Mouse (Mus musculus): ENCODE measurements around the gene Bsnd. TPM values are rescaled to one million over a fixed set of nuclear protein-coding genes. Genes with fewer than 3 reads are reported as not detected.

Bsnd gene
- not detected for total RNA-seq (2021)
- long read RNA-seq, experiment 1, result 0 reads
- long read RNA-seq, experiment 2, result 0 reads

GRCm38 (mm10) chr4:106492116-106492515, at the start of gene Bsnd:
TSS of gene Bsnd (minus strand) at chr4:106492283.
- DNase-seq, result no peak
- intact Hi-C loops (cut with DNase I), result no loop called here

GRCm38 (mm10) chr4:106541491-106541890, 49.4 kb upstream of the Bsnd start:
- intact Hi-C loops (cut with DNase I), result no loop called here
- no peak for DNase-seq

- intact Hi-C loops (cut with DNase I), result no loop called here
- DNase-seq, result no peak
These were observed 47.7 kb upstream of the Bsnd start for GRCm38 (mm10) chr4:106539756-106540155.

- intact Hi-C loops (cut with DNase I), result no loop called here
- no peak for DNase-seq
These were observed 42.2 kb upstream of the Bsnd start for GRCm38 (mm10) chr4:106534256-106534655.

GRCm38 (mm10) chr4:106533421-106534080, 41.5 kb upstream of the Bsnd start:
- DNase-seq, result no peak
- intact Hi-C loops (cut with DNase I), result no loop called here

GRCm38 (mm10) chr4:106530113-106530482, 38.0 kb upstream of the Bsnd start:
- intact Hi-C loops (cut with DNase I), result no loop called here
- no peak for DNase-seq

GRCm38 (mm10) chr4:106529375-106530112, 37.5 kb upstream of the Bsnd start:
- intact Hi-C loops (cut with DNase I), result loop anchor here (1.0 kb wide), 1 partner anchor 55 kb away; no protein-coding TSS in a partner anchor
- DNase-seq, result peak; percentile 92 to 93

- no peak for DNase-seq
- intact Hi-C loops (cut with DNase I), result no loop called here
These were observed 35.9 kb upstream of the Bsnd start for GRCm38 (mm10) chr4:106527856-106528547.

GRCm38 (mm10) chr4:106525001-106525400, 32.9 kb upstream of the Bsnd start:
- no peak for DNase-seq
- intact Hi-C loops (cut with DNase I), result no loop called here

GRCm38 (mm10) chr4:106524131-106524530, 32.0 kb upstream of the Bsnd start:
- intact Hi-C loops (cut with DNase I), result no loop called here
- no peak for DNase-seq

- intact Hi-C loops (cut with DNase I), result no loop called here
- DNase-seq, result no peak
These were observed 30.5 kb upstream of the Bsnd start for GRCm38 (mm10) chr4:106522547-106522946.

GRCm38 (mm10) chr4:106514606-106515005, 22.5 kb upstream of the Bsnd start:
- intact Hi-C loops (cut with DNase I), result no loop called here
- no peak for DNase-seq

GRCm38 (mm10) chr4:106509888-106510287, 17.8 kb upstream of the Bsnd start:
- intact Hi-C loops (cut with DNase I), result no loop called here
- DNase-seq, result no peak

- intact Hi-C loops (cut with DNase I), result no loop called here
- DNase-seq, result peak; percentile 9 to 20
These were observed 13.5 kb upstream of the Bsnd start for GRCm38 (mm10) chr4:106505453-106506058.

- no peak for DNase-seq
- intact Hi-C loops (cut with DNase I), result no loop called here
These were observed 11.5 kb upstream of the Bsnd start for GRCm38 (mm10) chr4:106503578-106503977.

GRCm38 (mm10) chr4:106500066-106500465, 8.0 kb upstream of the Bsnd start:
- intact Hi-C loops (cut with DNase I), result no loop called here
- no peak for DNase-seq

- DNase-seq, result no peak
- intact Hi-C loops (cut with DNase I), result no loop called here
These were observed 6.4 kb upstream of the Bsnd start for GRCm38 (mm10) chr4:106498471-106498844.

- DNase-seq, result no peak
- intact Hi-C loops (cut with DNase I), result no loop called here
These were observed 5.8 kb upstream of the Bsnd start for GRCm38 (mm10) chr4:106497776-106498470.

- intact Hi-C loops (cut with DNase I), result no loop called here
- DNase-seq, result no peak
These were observed 4.8 kb upstream of the Bsnd start for GRCm38 (mm10) chr4:106496833-106497232.

- intact Hi-C loops (cut with DNase I), result no loop called here
- DNase-seq, result no peak
These were observed 1.6 kb upstream of the Bsnd start for GRCm38 (mm10) chr4:106493639-106494038.

Data from heart, postnatal 14 days (tissue).